Mouse (Mus musculus): Measurements from ENCODE around the gene Sec14l3. TPM values are rescaled to one million over a fixed set of nuclear protein-coding genes. Genes with fewer than 3 reads are reported as not detected.
"Not testable (repeated sequence)": the region's sequence is repeated elsewhere in the genome, so short reads cannot be mapped to it uniquely, and the experiment has no call there.

The Sec14l3 gene
- not detected in 2 replicates for polyA plus RNA-seq (2015; fragmentation: Nextera tagmentation; extraction: Ambion mirVana)

GRCm38 (mm10) chr11:4064627-4065122, at the start of gene Sec14l3:
TSS of gene Sec14l3 (plus strand) at chr11:4064841.
- Histone ChIP-seq H3K4me1 (no peaks in the 10 kb centered on the region), H3K27me3 (replicated peaks) (peaks cover 23% of the 10 kb centered on the region), H3K27ac (replicated peaks) (no peak within 1 kb of the TSS), H3K9ac (no peak within 1 kb of the TSS), H3K36me3 (no peaks in the 10 kb centered on the region), H3K9me3 (no peaks in the 10 kb centered on the region), H3K4me3 (no peak within 1 kb of the TSS), H3K4me2 (no peak within 1 kb of the TSS)
- ATAC-seq (ENCODE audit: extremely low read depth, insufficient number of reproducible peaks, low FRiP score, low TSS enrichment) = no peak
- WGBS = 43% methylated on average over 5 of the region's 5 CpGs

- H3K9me3 ChIP-seq = peaks cover 12% of the 10 kb centered on the region; the same call in 1 of the 2 replicates
- not testable (repeated sequence) for H3K36me3 ChIP-seq; H3K27me3 ChIP-seq (replicated peaks); H3K27ac ChIP-seq (replicated peaks); H3K4me1 ChIP-seq; H3K9ac ChIP-seq; H3K4me2 ChIP-seq; H3K4me3 ChIP-seq; ATAC-seq (ENCODE audit: extremely low read depth, insufficient number of reproducible peaks, low FRiP score, low TSS enrichment)
- WGBS = 83% methylated on average over 14 of the region's 14 CpGs
These were observed 48.8 kb upstream of the Sec14l3 start for GRCm38 (mm10) chr11:4015796-4016195.

GRCm38 (mm10) chr11:4022111-4022510, 42.5 kb upstream of the Sec14l3 start:
- not testable (repeated sequence) for H3K4me2 ChIP-seq; H3K9me3 ChIP-seq; H3K4me1 ChIP-seq; H3K4me3 ChIP-seq; H3K9ac ChIP-seq; H3K36me3 ChIP-seq; ATAC-seq (ENCODE audit: extremely low read depth, insufficient number of reproducible peaks, low FRiP score, low TSS enrichment); H3K27me3 ChIP-seq (replicated peaks); H3K27ac ChIP-seq (replicated peaks)
- 82% methylated on average over 13 of the region's 13 CpGs for WGBS

- H3K27ac ChIP-seq (replicated peaks) = no peak overlapping the region
- no peak overlapping the region for H3K4me2 ChIP-seq
- H3K36me3 ChIP-seq = no peaks in the 10 kb centered on the region
- no peak for ATAC-seq (ENCODE audit: extremely low read depth, insufficient number of reproducible peaks, low FRiP score, low TSS enrichment)
- H3K4me3 ChIP-seq = no peak overlapping the region
- WGBS = 52% methylated on average over 2 of the region's 2 CpGs
- H3K27me3 ChIP-seq (replicated peaks) = no peaks in the 10 kb centered on the region
- H3K9me3 ChIP-seq = no peaks in the 10 kb centered on the region
- H3K4me1 ChIP-seq = no peaks in the 10 kb centered on the region
- H3K9ac ChIP-seq = no peak overlapping the region
These were observed 41.3 kb upstream of the Sec14l3 start for GRCm38 (mm10) chr11:4023321-4023720.

GRCm38 (mm10) chr11:4027066-4027465, 37.6 kb upstream of the Sec14l3 start:
- ATAC-seq (ENCODE audit: extremely low read depth, insufficient number of reproducible peaks, low FRiP score, low TSS enrichment) = no peak
- Histone ChIP-seq H3K27me3 (replicated peaks) (peaks cover 17% of the 10 kb centered on the region), H3K4me2 (no peak overlapping the region), H3K4me3 (no peak overlapping the region), H3K36me3 (no peaks in the 10 kb centered on the region), H3K9ac (no peak overlapping the region), H3K27ac (replicated peaks) (no peak overlapping the region), H3K9me3 (no peaks in the 10 kb centered on the region), H3K4me1 (peaks cover 4% of the 10 kb centered on the region; the same call in 1 of the 2 replicates)
- 64% methylated on average over 8 of the region's 8 CpGs for WGBS

- peaks cover 23% of the 10 kb centered on the region for H3K27me3 ChIP-seq (replicated peaks)
- H3K4me2 ChIP-seq = no peak overlapping the region
- H3K27ac ChIP-seq (replicated peaks) = no peak overlapping the region
- peaks cover 4% of the 10 kb centered on the region; the same call in 1 of the 2 replicates for H3K4me1 ChIP-seq
- H3K9me3 ChIP-seq = no peaks in the 10 kb centered on the region
- no peak for ATAC-seq (ENCODE audit: extremely low read depth, insufficient number of reproducible peaks, low FRiP score, low TSS enrichment)
- WGBS = 60% methylated on average over 9 of the region's 9 CpGs
- H3K36me3 ChIP-seq = no peaks in the 10 kb centered on the region
- no peak overlapping the region for H3K9ac ChIP-seq
- no peak overlapping the region for H3K4me3 ChIP-seq
These were observed 36.9 kb upstream of the Sec14l3 start for GRCm38 (mm10) chr11:4027561-4028334.

GRCm38 (mm10) chr11:4029343-4029742, 35.3 kb upstream of the Sec14l3 start:
- Histone ChIP-seq H3K4me3 (no peak overlapping the region), H3K36me3 (no peaks in the 10 kb centered on the region), H3K4me2 (no peak overlapping the region), H3K9ac (no peak overlapping the region), H3K4me1 (peaks cover 4% of the 10 kb centered on the region; the same call in 1 of the 2 replicates), H3K27ac (replicated peaks) (no peak overlapping the region), H3K9me3 (no peaks in the 10 kb centered on the region), H3K27me3 (replicated peaks) (peaks cover 30% of the 10 kb centered on the region)
- 61% methylated on average over 4 of the region's 4 CpGs for WGBS
- ATAC-seq (ENCODE audit: extremely low read depth, insufficient number of reproducible peaks, low FRiP score, low TSS enrichment) = no peak

- Histone ChIP-seq H3K36me3 (no peaks in the 10 kb centered on the region), H3K4me2 (no peak within 1 kb of the TSS), H3K4me3 (no peak within 1 kb of the TSS), H3K27me3 (replicated peaks) (peaks cover 30% of the 10 kb centered on the region), H3K9me3 (no peaks in the 10 kb centered on the region), H3K4me1 (peaks cover 12% of the 10 kb centered on the region), H3K9ac (no peak within 1 kb of the TSS), H3K27ac (replicated peaks) (no peak within 1 kb of the TSS)
- 25% methylated on average over 16 of the region's 16 CpGs for WGBS
- ATAC-seq (ENCODE audit: extremely low read depth, insufficient number of reproducible peaks, low FRiP score, low TSS enrichment) = no peak
These were observed 33.3 kb upstream of the Sec14l3 start, which contains the start of gene Sec14l4 for GRCm38 (mm10) chr11:4031126-4031941. TSS of gene Sec14l4 (plus strand) at chr11:4031462.

- no peaks in the 10 kb centered on the region for H3K9me3 ChIP-seq
- no peak overlapping the region for H3K9ac ChIP-seq
- peaks cover 12% of the 10 kb centered on the region for H3K4me1 ChIP-seq
- H3K36me3 ChIP-seq = no peaks in the 10 kb centered on the region
- no peak for ATAC-seq (ENCODE audit: extremely low read depth, insufficient number of reproducible peaks, low FRiP score, low TSS enrichment)
- WGBS = 29% methylated on average over 12 of the region's 12 CpGs
- no peak overlapping the region for H3K4me3 ChIP-seq
- peaks cover 30% of the 10 kb centered on the region for H3K27me3 ChIP-seq (replicated peaks)
- H3K27ac ChIP-seq (replicated peaks) = no peak overlapping the region
- H3K4me2 ChIP-seq = no peak overlapping the region
These were observed 32.7 kb upstream of the Sec14l3 start for GRCm38 (mm10) chr11:4031961-4032360.

GRCm38 (mm10) chr11:4033471-4033870, 31.2 kb upstream of the Sec14l3 start:
- Histone ChIP-seq H3K9me3 (no peaks in the 10 kb centered on the region), H3K27me3 (replicated peaks) (peaks cover 30% of the 10 kb centered on the region), H3K4me2 (no peak overlapping the region), H3K4me1 (peaks cover 12% of the 10 kb centered on the region), H3K27ac (replicated peaks) (no peak overlapping the region), H3K36me3 (no peaks in the 10 kb centered on the region), H3K9ac (no peak overlapping the region), H3K4me3 (no peak overlapping the region)
- WGBS = 67% methylated on average over 7 of the region's 7 CpGs
- ATAC-seq (ENCODE audit: extremely low read depth, insufficient number of reproducible peaks, low FRiP score, low TSS enrichment) = no peak

GRCm38 (mm10) chr11:4034169-4034568, 30.5 kb upstream of the Sec14l3 start:
- ATAC-seq (ENCODE audit: extremely low read depth, insufficient number of reproducible peaks, low FRiP score, low TSS enrichment) = no peak
- WGBS = 76% methylated on average over 4 of the region's 4 CpGs
- Histone ChIP-seq H3K4me1 (peaks cover 12% of the 10 kb centered on the region), H3K9me3 (no peaks in the 10 kb centered on the region), H3K36me3 (no peaks in the 10 kb centered on the region), H3K4me3 (no peak overlapping the region), H3K4me2 (no peak overlapping the region), H3K27ac (replicated peaks) (no peak overlapping the region), H3K27me3 (replicated peaks) (peaks cover 30% of the 10 kb centered on the region), H3K9ac (no peak overlapping the region)
